Mouse (Mus musculus) left cerebral cortex, postnatal 4 days (tissue): Measurements from ENCODE around the gene Laptm5. TPM values are rescaled to one million over a fixed set of nuclear protein-coding genes. Genes with fewer than 3 reads are reported as not detected.

Experiments used
- DNase-seq: peaks from one replicate; pipeline ENCODE4 v3.0.0-alpha.2; 2022
- intact Hi-C: fragments of 180-260 bp; cut with DNase I; formaldehyde crosslinking; loops from one replicate; pipeline ENCODE4 v1.15.1; 2025
- total RNA-seq, 2 experiments: library from RNA; stranded (reverse); gene quantifications; 2 replicates each; pipeline ENCODE4 v1.2.3; 2021

Gene Laptm5
- 10 to 100 TPM; 10.8 to 15.0 TPM for total RNA-seq

DNA sequence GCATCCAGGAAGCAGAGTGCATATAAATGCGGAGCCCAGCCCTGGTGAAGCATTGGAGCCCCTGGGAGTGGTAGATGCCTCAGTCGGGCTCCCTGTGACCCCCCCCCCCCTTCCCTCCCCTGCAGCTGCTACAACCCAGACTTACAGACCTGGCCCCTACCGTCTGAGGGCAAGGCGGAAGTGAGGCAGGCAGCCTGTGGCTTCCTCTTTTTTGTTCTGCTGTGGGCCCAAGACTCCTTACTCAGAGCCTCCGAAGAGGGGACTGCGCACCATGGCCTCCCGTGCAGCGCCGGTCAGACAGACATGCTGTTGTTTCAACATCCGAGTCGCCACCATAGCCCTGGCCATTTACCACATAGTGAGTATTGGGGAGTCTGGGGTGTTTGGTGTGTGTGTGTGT, at the start of gene Laptm5:
Gene Laptm5 (plus strand): TSS at position 49 of the 400 bp plus-strand sequence.
- no peak for DNase-seq
- intact Hi-C loops: no loop called here

DNA sequence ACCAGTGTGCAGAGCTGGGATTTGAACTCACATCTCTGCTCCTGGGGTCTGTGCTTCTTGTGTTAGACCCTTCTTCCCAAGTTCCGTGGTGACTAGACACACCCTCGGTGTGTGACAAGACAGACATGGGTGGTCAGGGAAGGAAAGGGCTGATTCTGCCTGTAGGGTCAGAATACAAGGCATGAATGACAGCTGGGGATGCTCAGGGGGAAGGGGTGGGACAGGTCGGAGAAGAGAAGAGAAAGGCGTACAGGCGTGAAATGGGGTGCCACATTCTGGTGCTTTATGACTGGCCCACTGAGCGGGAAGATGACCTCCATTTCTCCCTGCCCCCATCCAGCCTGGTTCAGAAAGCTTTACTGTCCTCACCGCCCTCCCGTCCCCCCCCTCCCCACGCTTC, 47.5 kb upstream of the Laptm5 start:
- intact Hi-C loops: no loop called here
- no peak for DNase-seq

DNA sequence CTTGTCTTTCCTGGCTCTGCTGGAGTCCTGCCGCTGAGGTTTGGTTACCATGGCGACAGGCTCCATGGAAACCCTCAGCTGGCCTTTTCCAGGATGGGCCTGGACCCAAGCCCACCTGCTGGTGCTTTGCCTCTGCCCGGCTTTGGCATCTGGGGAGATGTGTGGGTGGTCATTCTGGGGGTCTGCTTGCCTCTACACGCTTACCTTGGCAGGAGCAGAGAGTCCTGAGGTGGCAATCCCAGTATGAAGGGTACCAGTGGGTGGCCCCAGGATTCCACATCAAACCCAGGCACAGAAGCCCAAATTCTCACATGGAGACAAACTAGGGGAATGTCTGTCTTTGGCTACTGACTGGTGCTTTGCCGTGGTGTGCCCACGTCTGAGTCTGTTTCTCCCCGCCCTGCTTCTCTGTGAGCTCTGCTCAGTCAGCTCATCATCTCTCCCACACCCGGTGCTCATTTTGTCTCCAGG, 47.0 kb upstream of the Laptm5 start:
- intact Hi-C loops: no loop called here
- DNase-seq: peak; percentile 96

DNA sequence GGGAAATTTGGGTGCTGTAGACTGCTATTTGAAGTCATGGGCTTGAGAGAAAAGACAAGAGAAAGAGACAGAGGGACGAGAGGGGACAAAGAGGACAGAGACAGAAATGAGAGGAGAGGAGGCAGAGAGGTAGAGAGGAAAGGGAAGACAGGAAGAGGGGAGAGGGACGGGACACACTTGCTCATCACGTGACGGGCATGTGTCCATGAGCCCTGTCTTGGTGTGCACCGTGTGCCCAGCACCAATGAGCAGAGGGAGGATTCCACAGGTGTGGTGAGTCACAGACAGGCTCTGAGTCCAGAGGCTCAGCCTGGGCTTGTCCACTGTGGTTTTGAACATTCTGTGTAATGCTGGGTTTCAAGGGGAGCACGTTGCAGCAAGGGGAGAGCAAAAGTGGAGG, 45.0 kb upstream of the Laptm5 start:
- no peak for DNase-seq
- intact Hi-C loops: no loop called here

DNA sequence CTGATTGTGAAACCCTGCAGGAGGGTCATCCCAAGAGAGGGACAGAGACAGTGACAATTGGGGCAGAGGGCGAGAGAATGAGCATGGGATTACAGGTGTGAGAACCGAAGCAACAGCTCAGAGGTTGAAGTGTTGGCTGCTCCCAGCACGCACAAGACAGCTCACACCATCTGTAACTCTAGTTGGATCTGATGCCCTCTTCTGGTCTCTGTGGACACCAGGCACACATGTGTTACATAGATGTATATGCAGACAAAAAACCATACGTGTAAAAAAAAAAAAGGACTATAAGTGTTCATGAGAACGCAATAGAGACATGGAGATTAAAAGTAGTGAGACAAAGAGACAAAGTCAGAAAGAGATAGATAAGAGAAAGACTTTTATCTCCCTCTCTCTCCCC, 44.1 kb upstream of the Laptm5 start:
- no peak for DNase-seq
- intact Hi-C loops: no loop called here

DNA sequence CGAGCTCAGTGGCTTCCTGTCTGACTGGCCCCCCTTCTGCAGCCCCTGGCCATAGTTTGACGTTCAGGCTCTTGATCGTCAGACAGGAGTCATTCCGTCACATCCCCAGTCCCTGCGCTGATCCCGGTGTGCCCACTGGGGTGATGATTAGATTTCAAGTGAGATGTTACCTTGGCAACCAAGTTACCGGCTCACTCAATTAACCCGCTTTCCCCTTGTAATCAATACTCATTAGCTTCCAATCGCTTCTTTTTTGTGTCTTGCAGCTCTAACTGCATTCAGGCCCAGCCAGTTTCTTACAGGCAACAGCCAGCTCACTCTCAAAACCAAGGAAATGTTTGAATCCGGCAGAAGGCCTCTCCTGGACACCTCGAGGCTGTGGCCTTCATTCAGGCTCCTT, 40.5 kb upstream of the Laptm5 start:
- intact Hi-C loops: no loop called here
- no peak for DNase-seq

DNA sequence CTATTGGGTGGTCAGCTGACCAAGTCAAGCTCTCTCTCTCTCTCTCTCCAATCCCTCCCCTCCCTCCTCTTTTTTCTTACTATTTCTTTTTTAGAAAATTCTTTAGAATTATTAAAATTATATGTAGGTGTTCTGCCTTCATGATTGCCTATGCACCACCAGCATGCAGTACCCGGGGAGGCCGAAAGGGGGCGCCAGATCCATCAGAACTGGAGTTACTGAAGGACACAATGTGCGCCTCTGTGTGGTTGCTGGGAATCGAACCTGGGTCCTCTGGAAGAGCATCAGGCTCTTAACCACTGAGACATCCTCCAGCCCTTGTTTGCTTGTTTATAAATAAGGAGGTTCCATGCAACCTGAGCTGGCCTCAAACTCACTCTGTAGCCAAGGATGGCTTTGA, 39.5 kb upstream of the Laptm5 start:
- DNase-seq: peak; percentile 41
- intact Hi-C loops: no loop called here

DNA sequence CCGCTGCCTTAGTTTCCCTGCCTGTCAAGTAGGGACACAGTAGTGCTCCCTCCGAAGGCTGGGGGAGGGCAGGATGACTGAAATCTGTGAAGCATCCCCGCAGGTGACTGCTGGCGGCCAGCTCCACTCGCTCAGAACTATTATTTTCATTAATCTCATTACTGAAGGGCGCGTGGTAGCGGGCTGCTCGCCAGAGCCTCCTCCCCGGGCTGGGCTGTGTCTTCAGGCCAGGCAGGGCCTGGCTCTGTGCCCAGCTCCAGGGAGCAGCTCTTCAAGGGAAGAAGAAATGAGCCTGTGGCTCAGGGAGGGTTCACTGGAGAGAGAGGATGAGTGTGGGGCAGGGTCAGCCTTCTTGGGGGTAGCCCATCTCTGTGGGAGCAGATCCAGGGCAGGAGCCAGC, 38.3 kb upstream of the Laptm5 start:
- peak; percentile 96 for DNase-seq
- intact Hi-C loops: no loop called here

DNA sequence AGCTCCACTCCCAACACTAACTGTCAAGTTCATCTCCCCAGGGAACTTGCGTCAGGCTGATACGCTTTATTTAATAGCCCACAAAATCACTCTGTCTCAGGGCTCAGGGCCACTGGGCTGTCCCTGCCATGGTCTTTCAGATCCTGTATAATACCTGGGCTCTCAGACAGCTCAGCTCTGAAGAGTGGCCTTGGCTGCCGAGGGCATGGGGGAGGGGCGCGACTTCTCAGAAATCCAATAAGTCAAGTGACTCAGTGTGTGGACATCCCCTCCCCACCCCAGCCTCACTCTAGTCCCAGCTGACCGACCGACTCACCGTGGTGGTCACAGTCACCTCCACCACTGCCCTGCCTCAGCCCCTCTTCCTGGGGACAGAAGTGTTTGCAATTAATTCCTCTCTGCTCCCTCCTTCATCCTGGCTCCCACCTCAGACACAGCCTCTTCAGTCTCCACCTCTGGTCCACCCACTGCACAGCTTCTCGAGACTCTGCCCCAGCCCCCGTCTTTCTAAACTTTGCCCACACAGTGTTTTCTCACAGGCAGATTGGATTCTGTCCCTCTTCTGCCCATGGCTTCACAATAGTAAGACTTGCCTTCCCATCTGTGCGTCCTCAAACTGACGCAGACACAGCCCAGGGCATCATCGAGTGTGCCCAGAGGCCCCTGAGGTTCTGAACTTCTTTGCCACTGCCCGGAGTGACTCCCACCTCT, 36.8 kb upstream of the Laptm5 start:
- DNase-seq: no peak
- intact Hi-C loops: loop anchor here (5.0 kb wide), 1 partner anchor 84 kb away; the partner anchor contains the start of gene Sdc3

DNA sequence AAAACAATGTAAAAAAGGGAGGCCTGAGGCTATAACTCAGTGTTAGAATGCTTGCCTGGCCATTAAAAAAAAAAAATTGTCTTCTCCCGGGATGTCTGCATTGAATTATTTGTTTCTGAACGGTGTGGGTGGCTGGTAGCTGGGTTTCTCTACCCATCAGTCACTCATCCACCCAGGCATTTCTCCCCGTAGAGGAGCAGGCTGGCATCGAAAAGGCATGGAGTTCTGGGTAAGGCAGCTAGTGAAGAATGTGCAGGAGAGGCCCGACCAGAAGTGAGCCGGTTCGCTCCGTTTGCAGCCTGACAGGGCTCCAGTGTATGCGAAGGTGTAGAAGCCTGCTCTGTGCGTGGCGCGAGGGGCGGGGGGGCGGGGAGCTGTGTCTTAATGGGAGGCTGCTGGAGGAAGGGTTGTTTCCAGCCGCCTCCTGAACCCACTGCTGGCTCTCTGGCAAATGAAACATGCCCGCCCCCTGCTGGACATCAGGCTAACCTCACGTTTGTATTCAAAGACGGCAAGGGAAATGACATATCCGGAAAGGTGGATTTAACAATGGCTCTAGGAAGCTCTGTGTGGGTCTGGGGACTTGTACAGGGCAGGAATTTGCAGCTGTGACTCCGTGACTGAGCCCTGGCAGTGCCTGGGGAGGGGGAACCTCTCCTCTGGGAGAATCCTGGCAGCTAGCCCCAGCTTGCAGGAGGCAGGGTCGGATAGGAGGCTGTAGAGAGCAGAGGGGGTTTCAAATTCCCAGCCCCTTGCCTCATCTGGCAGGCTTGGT, 34.5 kb upstream of the Laptm5 start:
- DNase-seq: peak; percentile 96
- intact Hi-C loops: loop anchor here (5.0 kb wide), 1 partner anchor 86 kb away; the partner anchor contains the start of gene Sdc3

DNA sequence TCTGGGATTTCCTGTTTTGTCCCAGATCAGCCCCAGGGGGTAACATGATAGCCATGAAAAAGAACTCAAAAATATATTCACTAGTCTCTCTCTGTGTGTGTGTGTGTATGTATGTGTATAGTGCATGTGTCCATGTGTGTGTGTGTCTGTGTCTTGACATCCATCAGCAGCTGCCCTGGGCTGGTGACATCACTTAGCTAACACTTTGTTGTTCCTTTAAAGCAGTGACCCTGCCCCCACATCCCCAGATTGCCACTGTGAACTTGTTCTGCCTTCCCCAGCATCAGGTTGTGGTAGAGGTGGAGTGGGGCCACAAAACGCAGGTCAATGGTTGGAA, 33.9 kb upstream of the Laptm5 start:
- intact Hi-C loops: loop anchor here (5.0 kb wide), 1 partner anchor 87 kb away; the partner anchor contains the start of gene Sdc3
- no peak for DNase-seq

DNA sequence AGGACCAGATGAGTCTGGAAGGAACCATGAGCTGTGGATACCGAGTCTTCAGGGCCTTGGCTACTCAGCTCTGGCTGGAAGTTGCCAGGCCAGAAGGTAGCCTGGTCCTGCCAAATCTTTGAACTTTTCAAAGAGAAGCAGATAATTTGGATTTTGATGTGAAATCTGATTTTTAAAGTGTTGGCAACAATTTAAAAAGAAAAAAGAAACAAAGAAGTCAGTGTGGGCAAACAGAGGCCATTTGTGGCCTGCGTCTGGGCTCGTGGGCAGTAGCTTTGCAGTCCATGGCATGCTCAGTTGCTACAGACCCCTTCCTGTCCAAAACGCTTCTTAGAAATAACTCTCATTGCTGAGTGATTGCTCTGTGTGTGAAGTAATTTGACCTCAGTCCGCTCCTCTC, 31.6 kb upstream of the Laptm5 start:
- DNase-seq: no peak
- intact Hi-C loops: no loop called here

DNA sequence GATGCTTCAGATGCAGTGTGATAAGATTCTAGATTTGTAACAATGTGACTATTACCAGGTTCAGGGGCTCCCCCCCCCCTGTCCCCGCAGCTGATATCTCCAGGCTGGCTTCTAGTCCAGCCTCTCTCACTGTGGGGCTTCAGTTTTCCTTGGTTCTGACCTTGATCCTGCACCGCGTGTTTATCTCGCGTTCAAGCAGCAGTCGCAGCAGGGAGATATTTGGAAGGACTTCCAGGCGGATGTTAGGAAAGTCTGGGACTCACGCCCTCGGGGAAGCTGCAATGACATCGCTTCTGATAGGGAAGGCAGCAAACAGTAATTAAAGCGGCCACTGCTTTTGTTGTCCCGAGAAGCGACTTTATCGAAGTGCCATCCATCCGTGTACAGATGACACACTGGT, 30.2 kb upstream of the Laptm5 start:
- DNase-seq: no peak
- intact Hi-C loops: no loop called here

DNA sequence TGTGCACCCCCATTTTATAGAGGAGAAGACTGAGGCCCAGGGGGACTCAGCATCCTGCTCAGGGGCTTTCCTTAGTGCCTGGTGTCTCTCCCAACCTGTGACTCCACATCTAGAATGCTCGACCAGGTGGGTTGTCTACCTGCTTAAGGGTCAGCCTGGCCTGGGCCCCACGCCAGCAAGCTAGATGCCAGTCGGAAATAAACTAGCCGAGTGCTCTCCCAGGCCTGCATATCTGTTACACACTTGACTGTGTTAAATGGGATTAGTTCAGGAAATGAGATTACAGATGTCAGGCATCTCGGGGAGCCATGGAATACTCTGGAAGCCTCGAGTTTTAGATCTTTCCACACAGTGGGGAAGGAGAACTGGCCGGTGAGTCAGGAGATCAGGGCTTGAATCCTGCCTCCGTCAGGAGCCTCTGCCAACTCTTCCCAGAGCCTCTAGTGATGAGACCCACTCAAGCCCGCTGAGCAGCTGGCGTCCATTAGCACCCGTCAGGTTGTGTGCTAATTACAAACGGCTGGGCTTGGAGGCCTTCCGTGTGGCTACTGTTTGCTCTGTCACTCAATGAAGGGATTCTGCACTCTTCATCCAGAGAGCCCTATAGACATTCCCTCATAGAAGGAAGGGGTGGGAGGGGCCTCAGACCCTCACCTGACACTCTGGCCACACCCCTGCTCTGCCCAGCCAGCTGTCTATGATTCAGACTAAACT, 28.9 kb upstream of the Laptm5 start:
- peak; percentile 80 for DNase-seq
- intact Hi-C loops: no loop called here

DNA sequence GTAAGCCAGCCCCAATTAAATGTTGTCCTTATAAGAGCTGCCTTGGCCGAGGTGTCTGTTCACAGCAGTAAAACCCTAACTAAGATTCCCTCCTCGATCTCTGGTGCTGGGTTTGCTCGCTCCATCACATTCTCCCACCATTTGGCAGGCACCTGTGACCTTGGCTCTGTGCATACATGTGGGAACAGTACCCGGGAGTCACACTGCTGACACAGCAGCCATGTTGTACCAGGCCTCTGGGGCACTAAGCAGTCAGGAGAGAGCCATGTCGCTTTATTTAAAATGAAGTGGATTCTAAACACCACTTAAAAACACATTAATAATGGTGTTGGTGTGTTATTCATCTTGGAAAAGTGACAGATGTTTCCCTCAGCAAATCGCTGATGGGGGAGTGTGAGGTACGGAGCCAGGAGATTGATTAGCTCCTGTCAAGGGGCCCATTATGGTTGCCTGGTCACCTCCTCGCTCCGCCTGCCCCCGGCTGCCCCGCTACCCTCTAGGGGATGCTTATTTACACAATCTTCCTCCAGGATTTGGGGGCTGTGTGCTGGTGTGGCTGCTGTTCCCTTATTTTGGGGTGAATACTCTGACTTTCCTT, 25.7 kb upstream of the Laptm5 start:
- intact Hi-C loops: no loop called here
- no peak for DNase-seq

DNA sequence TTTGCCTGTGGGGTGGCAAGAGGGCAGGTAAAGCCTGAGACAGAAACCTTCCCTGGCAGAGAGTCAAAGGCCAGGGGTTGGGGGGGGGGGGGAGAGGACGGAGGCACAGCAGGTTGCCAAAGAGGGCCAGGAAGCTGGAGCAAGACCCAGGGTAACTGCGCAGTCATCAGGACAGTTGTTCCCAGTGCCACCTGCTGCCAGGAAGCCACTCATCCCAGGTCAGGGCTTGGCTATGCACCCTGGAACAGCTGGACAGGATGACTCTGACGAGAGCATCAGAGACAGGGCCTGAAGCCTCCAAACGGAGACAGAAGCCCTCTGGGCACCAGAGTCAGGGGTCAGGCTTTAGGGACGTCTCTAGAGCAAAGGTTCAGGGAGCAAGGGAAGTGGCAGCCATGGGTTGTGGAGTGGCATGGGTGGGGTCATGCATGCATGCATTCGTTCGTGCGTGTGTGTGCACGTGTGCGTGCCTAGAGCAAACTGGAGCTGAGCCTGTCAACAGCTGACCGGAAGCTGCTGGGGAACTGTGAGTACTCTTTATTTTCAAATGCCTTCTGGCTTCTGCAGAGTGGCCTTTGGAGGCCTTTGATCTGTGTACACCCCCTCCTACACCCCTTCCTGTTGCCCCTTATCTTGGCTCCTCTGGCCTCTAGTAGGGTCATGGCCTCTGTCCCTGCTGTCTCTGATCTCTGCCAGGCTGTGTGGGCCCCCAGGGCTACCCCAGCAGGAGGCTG, 23.0 kb upstream of the Laptm5 start:
- no peak for DNase-seq
- intact Hi-C loops: no loop called here

DNA sequence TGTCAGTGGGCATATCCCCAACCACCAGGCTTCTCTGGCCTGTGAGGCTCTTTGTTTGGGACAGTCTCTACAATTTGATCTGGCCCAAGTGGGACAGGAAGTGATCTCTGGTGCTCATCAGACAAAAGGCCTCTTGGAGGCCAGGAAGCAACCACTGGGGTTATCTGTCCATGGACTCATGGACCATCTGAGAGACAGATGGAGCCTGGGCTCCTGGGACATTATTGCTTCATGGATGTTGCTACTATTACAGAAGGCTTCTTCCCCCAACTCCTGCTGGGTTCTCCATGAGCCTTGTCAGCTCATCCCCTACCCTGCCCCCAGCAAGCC, 22.4 kb upstream of the Laptm5 start:
- DNase-seq: no peak
- intact Hi-C loops: no loop called here

DNA sequence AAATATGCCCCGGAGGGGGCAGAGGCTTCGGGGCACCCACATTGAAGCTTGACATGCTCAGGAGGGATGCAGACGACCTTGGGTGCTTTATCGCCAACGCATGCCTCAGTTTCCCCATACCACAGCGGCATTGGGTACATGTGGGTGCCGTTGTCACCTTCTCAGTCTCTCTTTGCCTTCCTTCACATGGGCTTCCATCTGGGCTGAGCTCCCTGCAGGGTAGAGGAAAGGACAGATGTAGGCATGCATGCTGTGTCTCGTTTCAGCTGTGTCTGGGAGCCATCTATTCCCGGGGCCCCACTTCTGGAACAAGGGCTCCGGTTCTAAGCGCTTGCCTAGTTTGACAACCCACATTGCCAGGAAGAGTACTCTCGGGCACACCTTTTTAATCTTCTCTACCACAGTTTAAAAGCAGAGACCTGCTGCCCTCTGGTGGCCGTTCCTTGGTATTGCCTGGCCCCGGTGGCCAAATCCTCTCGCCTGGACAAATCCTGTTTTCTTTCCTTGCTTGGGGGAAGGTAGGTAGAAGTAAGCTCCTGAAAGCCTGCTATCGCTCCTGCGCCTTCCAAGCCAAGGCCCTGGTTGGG, 20.8 kb upstream of the Laptm5 start:
- intact Hi-C loops: loop anchor here (2.0 kb wide), 1 partner anchor 107 kb away; no protein-coding TSS in a partner anchor
- peak; percentile 83 for DNase-seq

DNA sequence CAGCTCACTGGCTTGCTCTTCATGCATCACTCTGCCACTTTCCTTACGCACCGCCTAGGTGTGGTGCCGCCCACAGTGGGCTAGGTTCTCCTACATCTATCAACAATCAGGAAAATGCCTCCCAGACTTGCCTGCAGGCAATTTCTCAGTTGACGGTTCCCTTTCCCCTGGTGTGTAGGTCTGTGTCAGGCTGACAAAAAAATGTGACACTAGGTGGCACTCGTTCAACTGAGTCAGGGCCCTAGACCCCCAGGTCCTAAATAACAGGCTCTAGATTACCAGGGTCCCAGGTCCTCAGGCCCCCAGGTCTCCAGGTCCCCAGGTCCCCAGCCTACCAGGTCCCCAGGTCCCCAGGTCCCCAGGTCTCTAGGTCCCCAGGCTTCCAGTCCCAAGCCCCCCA, 19.2 kb upstream of the Laptm5 start:
- intact Hi-C loops: loop anchor here (2.0 kb wide), 1 partner anchor 109 kb away; no protein-coding TSS in a partner anchor

DNA sequence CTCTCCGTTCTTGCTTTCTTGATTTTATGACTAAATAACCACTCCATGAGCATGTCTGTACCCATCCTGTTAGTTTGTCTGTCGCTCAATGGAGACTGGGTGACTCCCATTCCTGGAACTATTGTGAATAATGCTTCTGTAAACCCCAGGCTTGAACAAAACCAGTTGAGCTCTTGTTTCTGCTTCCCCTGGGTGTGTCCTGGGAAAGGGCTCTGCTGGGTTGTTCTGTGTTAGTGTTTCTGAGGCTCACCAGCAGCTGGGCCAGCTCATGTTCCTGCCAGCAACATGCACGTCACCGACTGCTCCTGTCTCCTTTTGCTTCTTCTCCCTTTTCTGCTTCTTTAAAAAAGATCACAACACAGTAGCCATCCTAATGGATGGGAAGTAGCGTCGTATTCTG, 17.2 kb upstream of the Laptm5 start:
- DNase-seq: no peak
- intact Hi-C loops: loop anchor here (5.0 kb wide), 1 partner anchor 52 kb away; no protein-coding TSS in a partner anchor

More for the DNA sequence above, 19.2 kb upstream of the Laptm5 start:
- DNase-seq: no peak
